Mouse (Mus musculus): ENCODE data around the gene Wfs1.

Gene Wfs1

DNA sequence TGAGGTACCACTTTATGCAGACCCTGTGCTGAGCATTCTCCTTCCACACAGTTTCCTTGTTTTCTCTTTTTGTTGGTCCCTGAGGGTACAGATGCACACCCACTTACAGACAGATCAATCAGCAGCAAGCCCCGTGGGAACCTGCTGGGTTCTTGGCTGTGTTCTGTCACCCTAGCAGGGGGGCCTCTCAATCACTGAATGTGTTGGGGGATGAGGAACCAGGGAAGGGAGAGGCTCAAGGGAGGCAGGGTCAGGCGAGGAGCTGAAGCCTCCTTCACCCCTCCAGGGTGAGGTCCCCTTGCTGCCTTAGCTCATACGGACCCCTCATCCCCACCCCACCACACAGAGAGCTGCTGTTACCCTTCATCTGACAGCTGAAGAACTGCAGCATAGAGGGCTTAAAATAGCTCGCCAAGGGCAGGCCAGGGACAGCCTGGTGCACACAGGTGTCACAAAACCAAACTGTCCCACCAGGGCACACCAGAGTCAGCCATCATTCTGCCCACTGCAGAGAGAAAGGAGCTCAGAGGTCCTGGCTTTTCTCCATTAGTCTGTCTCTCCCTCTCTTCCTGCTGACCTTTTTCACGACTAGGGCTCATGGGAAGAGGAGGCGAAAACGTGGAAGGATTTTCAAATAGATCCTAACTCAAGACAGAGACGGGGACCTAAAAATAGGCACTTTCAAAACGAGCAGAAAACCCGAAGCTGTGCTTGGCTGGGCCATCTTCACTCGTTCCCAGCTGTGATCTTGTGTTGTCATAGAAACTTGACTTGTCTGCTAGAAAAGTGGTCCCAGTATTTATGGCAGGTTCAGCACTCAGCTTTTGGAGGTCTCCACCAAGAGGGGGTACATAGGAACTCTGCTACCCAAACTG, 64.9 kb downstream of the Wfs1 start:
- DNase-seq, result no peak

DNA sequence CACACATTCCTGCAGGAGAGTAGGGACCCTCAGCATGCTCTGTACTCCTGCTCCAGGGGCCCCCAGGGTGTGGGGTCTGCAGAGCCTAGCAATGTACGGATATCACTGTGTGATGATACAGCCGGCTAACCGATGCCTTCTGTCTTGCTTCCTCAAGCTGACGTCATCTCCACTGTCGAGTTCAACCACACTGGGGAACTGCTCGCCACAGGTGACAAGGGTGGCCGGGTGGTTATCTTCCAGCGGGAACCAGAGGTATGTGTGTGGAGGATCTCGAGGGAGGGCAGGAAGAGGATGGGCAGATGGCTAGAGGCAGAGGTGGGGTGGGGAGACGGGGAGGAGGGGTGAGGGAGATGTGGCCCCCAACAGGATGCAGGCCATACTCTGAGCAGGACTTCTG, 66.2 kb downstream of the Wfs1 start:
- no peak for DNase-seq

DNA sequence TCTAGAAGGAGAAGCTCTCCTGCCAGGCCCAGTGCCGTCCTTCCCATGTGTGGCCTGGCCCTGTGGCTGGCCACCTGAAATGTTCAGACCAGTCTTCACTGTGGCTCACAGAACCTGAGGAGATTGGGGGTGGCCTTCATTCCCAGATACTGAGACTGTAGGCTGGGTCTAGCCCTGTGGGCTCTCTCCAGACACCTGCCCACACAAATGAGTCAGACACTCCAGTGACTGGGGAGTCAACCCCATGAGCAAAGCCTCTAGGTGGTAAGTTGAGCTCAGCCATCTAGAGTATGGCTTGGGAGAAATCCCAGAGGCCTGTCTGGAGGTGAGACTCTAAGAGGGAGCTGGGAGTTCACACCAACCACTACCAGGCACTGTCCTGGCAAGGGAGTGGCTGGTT, 67.1 kb downstream of the Wfs1 start:
- no peak for DNase-seq

DNA sequence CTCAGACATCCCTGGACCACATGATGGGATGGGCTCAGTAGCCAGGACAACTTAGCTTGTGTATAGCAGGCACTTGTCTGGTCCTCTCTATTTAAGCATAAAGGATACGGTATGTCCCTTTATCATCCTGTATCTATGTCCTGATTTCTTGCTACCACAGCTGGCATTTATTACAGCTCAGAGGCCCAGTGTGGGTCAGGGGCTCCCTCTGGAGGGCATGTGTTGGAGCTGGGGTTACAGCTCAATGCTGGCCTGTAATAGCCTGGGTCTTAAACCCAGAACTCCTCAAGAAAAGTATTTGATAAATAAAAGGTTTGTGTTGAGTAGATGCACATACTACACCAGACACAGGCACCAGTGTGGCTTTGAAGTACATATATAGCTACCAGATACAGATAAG, 68.9 kb downstream of the Wfs1 start:
- DNase-seq, result peak; percentile 3

DNA sequence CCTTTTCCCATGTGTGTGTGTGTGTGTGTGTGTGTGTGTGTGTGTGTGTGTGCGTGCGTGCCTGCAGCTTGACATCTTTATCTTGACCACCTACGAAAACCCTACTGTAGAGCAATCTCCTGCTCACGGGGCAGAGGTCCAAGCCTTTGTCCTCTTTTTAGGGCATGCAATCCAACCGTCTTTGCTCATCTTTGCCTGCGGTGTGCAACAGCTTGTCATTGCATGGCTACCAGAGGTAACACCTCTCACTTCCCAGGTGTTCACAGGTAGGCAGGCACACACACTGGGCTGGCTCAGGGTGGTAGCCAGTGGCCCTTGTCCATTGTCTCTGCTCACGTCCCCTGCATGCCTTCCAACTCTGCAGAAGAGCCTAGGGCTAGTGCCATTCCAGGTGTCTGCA, 71.0 kb downstream of the Wfs1 start:
- no peak for DNase-seq

DNA sequence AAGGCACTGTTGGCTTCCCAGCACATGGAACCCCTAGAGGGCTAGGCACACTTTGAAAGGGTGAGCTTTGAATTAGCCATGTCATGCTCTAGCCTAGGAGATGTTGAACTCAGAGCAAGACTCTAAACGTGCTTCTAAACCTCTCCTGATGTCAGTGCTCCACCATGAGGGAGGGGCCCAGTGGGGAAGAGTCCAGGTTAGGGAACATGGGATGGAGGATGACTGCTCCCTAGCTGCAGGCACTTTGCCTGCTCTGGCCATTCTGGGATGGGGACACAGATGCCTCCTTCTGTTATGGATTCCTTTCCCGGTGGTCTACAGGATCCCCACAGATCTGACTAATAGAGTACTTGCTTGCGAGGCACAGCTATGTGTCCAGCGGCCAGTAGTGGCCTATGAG, 71.8 kb downstream of the Wfs1 start:
- no peak for DNase-seq

DNA sequence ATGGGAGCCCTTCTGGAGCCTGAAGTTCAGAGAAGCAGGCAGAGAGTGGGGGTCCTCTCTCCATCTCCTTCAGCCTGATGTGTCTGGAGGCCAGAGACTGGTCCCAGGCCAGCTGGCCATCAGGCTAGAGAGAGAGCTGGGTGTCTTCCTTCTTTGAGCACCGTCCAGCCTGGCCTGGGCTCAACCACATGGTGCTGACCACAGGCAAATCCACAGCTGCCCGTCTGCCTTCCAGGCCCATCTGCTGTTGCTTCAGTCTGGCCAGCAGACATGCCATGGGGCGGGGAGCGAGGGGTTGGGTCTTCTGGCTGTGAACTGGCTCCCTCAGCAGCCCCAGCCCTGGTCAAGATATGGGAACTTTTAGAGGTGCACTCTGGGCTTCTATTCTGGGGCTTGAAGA, 72.4 kb downstream of the Wfs1 start:
- no peak for DNase-seq

Data from lung, postnatal 36 days (tissue).